Mouse (Mus musculus) neural tube, embryonic 13.5 days (tissue): Measurements from ENCODE around the gene Espn. TPM values are rescaled to one million over a fixed set of nuclear protein-coding genes. Genes with fewer than 3 reads are reported as not detected.

Experiments
- ATAC-seq: fragments of 200-750 bp; cut with Nextera tagmentation; 2 replicates; pipeline ENCODE4 v1.8.0; 2017; ENCODE audit warnings: low read depth, mild to moderate bottlenecking, moderate TSS enrichment, moderate library complexity
- H3K27ac ChIP-seq: fragments of 300-500 bp; sonication (generic); replicated peaks from 2 replicates; pipeline ENCODE4 v1.5.1; 2015; ENCODE audit warnings: moderate library complexity, mild to moderate bottlenecking, inconsistent platforms
- H3K27me3 ChIP-seq: fragments of 300-500 bp; sonication (generic); 2 replicates; pipeline ENCODE4 v1.6.1; 2015; ENCODE audit warnings: mild to moderate bottlenecking, inconsistent platforms
- H3K36me3 ChIP-seq: fragments of 300-500 bp; sonication (generic); 2 replicates; pipeline ENCODE4 v1.6.1; 2015; ENCODE audit warnings: mild to moderate bottlenecking, inconsistent platforms
- H3K4me1 ChIP-seq: fragments of 300-500 bp; sonication (generic); replicated peaks from 2 replicates; pipeline ENCODE4 v1.6.1; 2015; ENCODE audit warnings: inconsistent platforms
- H3K4me2 ChIP-seq: fragments of 300-500 bp; sonication (generic); 2 replicates; pipeline ENCODE4 v1.6.1; 2015; ENCODE audit warnings: inconsistent platforms, mild to moderate bottlenecking, moderate library complexity
- H3K4me3 ChIP-seq: fragments of 300-500 bp; sonication (generic); 2 replicates; pipeline ENCODE4 v1.5.1; 2015; ENCODE audit warnings: mild to moderate bottlenecking, inconsistent platforms
- H3K9ac ChIP-seq: fragments of 300-500 bp; sonication (generic); 2 replicates; pipeline ENCODE4 v1.6.1; 2015; ENCODE audit warnings: moderate library complexity, mild to moderate bottlenecking, inconsistent platforms
- H3K9me3 ChIP-seq: fragments of 300-500 bp; sonication (generic); 2 replicates; pipeline ENCODE4 v1.6.1; 2016; ENCODE audit warnings: inconsistent platforms
- WGBS: fragments of 180-500 bp; shearing (Covaris S2); methylation state at CpG from one replicate; pipeline ENCODE4 v1.1.7; 2015; 5-methylcytosine and 5-hydroxymethylcytosine counted together
- polyA plus RNA-seq: library from polyadenylated mRNA; unstranded; fragments of >200 nt; fragmentation: Nextera tagmentation; extraction: Ambion mirVana; gene quantifications from 2 replicates; pipeline ENCODE4 v1.2.1, GENCODE M21; 2015

Gene Espn
- polyA plus RNA-seq, 1 experiment from 2014 or later, result 0.21 TPM

GRCm38 (mm10) chr4:152084616-152085015, 67.6 kb downstream of the Espn start:
- Histone ChIP-seq H3K9me3 (no peaks in the 10 kb centered on the region), H3K4me1 (peaks cover 28% of the 10 kb centered on the region), H3K4me3 (no peak overlapping the region), H3K4me2 (no peak overlapping the region), H3K9ac (no peak overlapping the region), H3K27me3 (peaks cover 10% of the 10 kb centered on the region; the same call in 1 of the 2 replicates), H3K36me3 (no peaks in the 10 kb centered on the region), H3K27ac (no peak overlapping the region)
- no peak for ATAC-seq
- 91% methylated on average over 7 of the region's 7 CpGs for WGBS

GRCm38 (mm10) chr4:152083611-152084220, 68.5 kb downstream of the Espn start:
- H3K27me3 ChIP-seq, result peaks cover 10% of the 10 kb centered on the region; the same call in 1 of the 2 replicates
- 65% methylated on average over 7 of the region's 7 CpGs for WGBS

GRCm38 (mm10) chr4:152079931-152080330, 72.2 kb downstream of the Espn start:
- no peaks in the 10 kb centered on the region for H3K36me3 ChIP-seq
- H3K4me2 ChIP-seq, result no peak overlapping the region
- no peak overlapping the region for H3K27ac ChIP-seq
- H3K27me3 ChIP-seq, result peaks cover 8% of the 10 kb centered on the region; the same call in 1 of the 2 replicates
- H3K4me3 ChIP-seq, result no peak overlapping the region
- H3K9me3 ChIP-seq, result no peaks in the 10 kb centered on the region
- no peak for ATAC-seq
- no peaks in the 10 kb centered on the region for H3K4me1 ChIP-seq
- 58% methylated on average over 7 of the region's 7 CpGs for WGBS
- H3K9ac ChIP-seq, result no peak overlapping the region

More at GRCm38 (mm10) chr4:152083611-152084220, 68.5 kb downstream of the Espn start:
- no peak overlapping the region for H3K9ac ChIP-seq
- H3K4me1 ChIP-seq, result peaks cover 23% of the 10 kb centered on the region
- H3K9me3 ChIP-seq, result no peaks in the 10 kb centered on the region
- no peak overlapping the region for H3K4me2 ChIP-seq
- no peak overlapping the region for H3K4me3 ChIP-seq
- ATAC-seq, result no peak
- no peaks in the 10 kb centered on the region for H3K36me3 ChIP-seq
- H3K27ac ChIP-seq, result no peak overlapping the region

- 96% methylated on average over 3 of the region's 3 CpGs for WGBS
- Histone ChIP-seq H3K36me3 (no peaks in the 10 kb centered on the region), H3K27ac (no peak overlapping the region), H3K9ac (no peak overlapping the region), H3K4me2 (no peak overlapping the region), H3K4me1 (no peaks in the 10 kb centered on the region), H3K4me3 (no peak overlapping the region), H3K9me3 (no peaks in the 10 kb centered on the region), H3K27me3 (0 out of 2 replicates have a peak, but pooled peaks cover 3% of the 10 kb centered on the region)
- no peak for ATAC-seq
Measured at GRCm38 (mm10) chr4:152079261-152079660, 72.9 kb downstream of the Espn start.

GRCm38 (mm10) chr4:152078105-152078530, 74.1 kb downstream of the Espn start:
- WGBS, result 92% methylated on average over 10 of the region's 10 CpGs
- 0 out of 2 replicates have a peak, but pooled peaks cover 1% of the 10 kb centered on the region for H3K27me3 ChIP-seq
- no peak overlapping the region for H3K4me3 ChIP-seq
- no peaks in the 10 kb centered on the region for H3K36me3 ChIP-seq
- H3K4me2 ChIP-seq, result no peak overlapping the region
- no peak overlapping the region for H3K27ac ChIP-seq
- H3K9me3 ChIP-seq, result no peaks in the 10 kb centered on the region
- H3K4me1 ChIP-seq, result no peaks in the 10 kb centered on the region; the same call in 1 of the 2 replicates
- no peak overlapping the region for H3K9ac ChIP-seq
- ATAC-seq, result no peak

GRCm38 (mm10) chr4:152077191-152077590, 75.0 kb downstream of the Espn start:
- WGBS, result 89% methylated on average over 9 of the region's 9 CpGs
- peaks cover 7% of the 10 kb centered on the region for H3K4me1 ChIP-seq
- no peak overlapping the region for H3K4me2 ChIP-seq
- no peak overlapping the region for H3K9ac ChIP-seq
- no peaks in the 10 kb centered on the region for H3K9me3 ChIP-seq
- no peak for ATAC-seq
- no peak overlapping the region for H3K27ac ChIP-seq
- H3K27me3 ChIP-seq, result no peaks in the 10 kb centered on the region
- no peak overlapping the region for H3K4me3 ChIP-seq
- H3K36me3 ChIP-seq, result no peaks in the 10 kb centered on the region

GRCm38 (mm10) chr4:152074548-152074947, 77.6 kb downstream of the Espn start:
- peaks cover 11% of the 10 kb centered on the region for H3K4me1 ChIP-seq
- WGBS, result 83% methylated on average over 9 of the region's 9 CpGs
- H3K27ac ChIP-seq, result no peak overlapping the region
- H3K4me2 ChIP-seq, result no peak overlapping the region
- no peaks in the 10 kb centered on the region for H3K36me3 ChIP-seq
- no peaks in the 10 kb centered on the region for H3K27me3 ChIP-seq
- no peak for ATAC-seq
- no peak overlapping the region for H3K9ac ChIP-seq
- H3K9me3 ChIP-seq, result no peaks in the 10 kb centered on the region
- H3K4me3 ChIP-seq, result no peak overlapping the region

- no peak overlapping the region for H3K27ac ChIP-seq
- no peaks in the 10 kb centered on the region for H3K36me3 ChIP-seq
- H3K4me1 ChIP-seq, result peaks cover 11% of the 10 kb centered on the region
- no peaks in the 10 kb centered on the region for H3K9me3 ChIP-seq
- WGBS, result 82% methylated on average over 6 of the region's 6 CpGs
- no peak overlapping the region for H3K4me2 ChIP-seq
- no peak overlapping the region for H3K4me3 ChIP-seq
- H3K9ac ChIP-seq, result no peak overlapping the region
- no peaks in the 10 kb centered on the region for H3K27me3 ChIP-seq
- no peak for ATAC-seq
Measured at GRCm38 (mm10) chr4:152073715-152074114, 78.5 kb downstream of the Espn start.

- Histone ChIP-seq H3K4me1 (peaks cover 11% of the 10 kb centered on the region), H3K27ac (0 out of 2 replicates have a peak overlapping the region, but pooled peaks have one; percentile 28), H3K9me3 (no peaks in the 10 kb centered on the region), H3K9ac (no peak overlapping the region), H3K4me2 (no peak overlapping the region), H3K27me3 (no peaks in the 10 kb centered on the region), H3K36me3 (no peaks in the 10 kb centered on the region), H3K4me3 (no peak overlapping the region)
- no peak for ATAC-seq
- WGBS, result 69% methylated on average over 10 of the region's 10 CpGs
Measured at GRCm38 (mm10) chr4:152072655-152073054, 79.5 kb downstream of the Espn start.

- Histone ChIP-seq H3K4me2 (no peak within 1 kb of the TSS), H3K4me1 (peaks cover 11% of the 10 kb centered on the region), H3K4me3 (no peak within 1 kb of the TSS), H3K27ac (0 out of 2 replicates have a peak within 1 kb of the TSS, but pooled peaks have one; percentile 28), H3K9me3 (no peaks in the 10 kb centered on the region), H3K9ac (no peak within 1 kb of the TSS), H3K36me3 (no peaks in the 10 kb centered on the region), H3K27me3 (no peaks in the 10 kb centered on the region)
- 66% methylated on average over 10 of the region's 10 CpGs for WGBS
- no peak for ATAC-seq
Measured at GRCm38 (mm10) chr4:152072121-152072601, 80.0 kb downstream of the Espn start, which contains the start of gene Plekhg5. Gene Plekhg5 (plus strand): TSS chr4:152072498.

- H3K4me2 ChIP-seq, result no peak overlapping the region
- no peak overlapping the region for H3K9ac ChIP-seq
- H3K27ac ChIP-seq, result no peak overlapping the region
- H3K36me3 ChIP-seq, result no peaks in the 10 kb centered on the region
- peaks cover 11% of the 10 kb centered on the region for H3K4me1 ChIP-seq
- WGBS, result 77% methylated on average over 11 of the region's 11 CpGs
- no peak overlapping the region for H3K4me3 ChIP-seq
- no peak for ATAC-seq
- no peaks in the 10 kb centered on the region for H3K9me3 ChIP-seq
- no peaks in the 10 kb centered on the region for H3K27me3 ChIP-seq
Measured at GRCm38 (mm10) chr4:152070494-152071396, 81.4 kb downstream of the Espn start.
